8 mouse cellular contexts compared by ENCODE assay signal in the genomic region with DNA sequence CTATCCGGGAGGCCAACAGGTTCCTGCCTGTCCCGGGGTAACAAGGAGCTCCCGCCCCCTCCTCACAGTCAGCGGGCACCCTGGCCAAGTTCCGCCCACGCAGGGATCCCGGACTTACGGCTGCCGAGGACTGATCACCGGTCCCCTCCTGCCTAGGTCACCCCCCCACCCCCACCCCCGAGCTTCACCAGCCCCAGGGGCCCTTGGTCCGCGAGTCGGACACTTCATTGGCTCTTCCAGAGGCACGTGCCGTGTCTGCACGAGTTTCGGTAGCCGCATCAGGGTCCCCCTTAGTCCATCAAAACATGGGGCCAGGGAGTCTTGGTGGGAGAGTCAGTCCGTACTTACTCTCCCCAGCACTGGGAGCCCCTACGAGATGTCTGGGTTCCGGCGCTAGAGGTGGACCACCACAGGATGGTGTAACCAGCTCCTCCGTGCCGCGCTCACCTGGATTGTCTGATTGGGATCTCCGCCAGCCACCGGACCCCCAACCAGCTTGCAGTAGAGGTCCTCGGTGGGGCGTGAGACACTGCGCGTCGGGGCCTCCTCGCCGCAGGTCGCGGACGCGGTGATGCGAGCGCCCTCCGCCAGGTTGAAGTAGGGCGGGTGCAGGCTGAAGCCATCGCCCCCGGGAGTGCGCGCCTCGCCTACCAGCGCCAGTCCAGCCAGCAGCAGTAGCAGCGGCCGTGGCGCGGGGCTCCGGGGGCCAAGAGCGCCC. TPM values are rescaled to one million over a fixed set of nuclear protein-coding genes. Genes with fewer than 3 reads are reported as not detected.
DNase-seq lines count a peak whose midpoint lies in the region; ATAC-seq and TF ChIP-seq lines count a peak whose summit lies in the region.

No protein-coding gene starts in this region.

- peaks cover 5% of the 10 kb centered on the region; the same call in 1 of the 2 replicates for H3K4me1 ChIP-seq in spleen, adult 2 months (ENCODE audit: control insufficient read depth, insufficient read depth, insufficient read length)
- H3K4me1 ChIP-seq in limb, embryonic 12.5 days (replicated peaks), result peaks cover 47% of the 10 kb centered on the region
- H3K4me1 ChIP-seq in midbrain, embryonic 15.5 days, result peaks cover 29% of the 10 kb centered on the region

- H3K27ac ChIP-seq in spleen, adult 2 months (ENCODE audit: insufficient read depth, low read length), result no peak overlapping the region
- H3K27ac ChIP-seq in limb, embryonic 12.5 days, result no peak overlapping the region
- no peak overlapping the region for H3K27ac ChIP-seq in midbrain, embryonic 15.5 days

- H3K36me3 ChIP-seq in spleen, adult 2 months (ENCODE audit: control insufficient read depth, insufficient read depth, low read length), result no peaks in the 10 kb centered on the region
- no peaks in the 10 kb centered on the region for H3K36me3 ChIP-seq in limb, embryonic 12.5 days
- H3K36me3 ChIP-seq in midbrain, embryonic 15.5 days (replicated peaks), result no peaks in the 10 kb centered on the region

- no peak for TF ChIP-seq CTCF in spleen, adult 2 months (IDR thresholded peaks at IDR 0.05; ENCODE audit: extremely low read depth, insufficient read depth, insufficient read length, insufficient replicate concordance)

- 1% methylated on average over 53 of the region's 55 CpGs for WGBS in spleen, adult 2 months
- under 1% methylated on average over 54 of the region's 55 CpGs for WGBS in limb, embryonic 12.5 days
- WGBS in midbrain, embryonic 15.5 days, result 0% methylated on average over 54 of the region's 55 CpGs

- H3K9ac ChIP-seq in limb, embryonic 12.5 days (replicated peaks), result peak overlapping the region; percentile 66
- peak overlapping the region; percentile 57 for H3K9ac ChIP-seq in midbrain, embryonic 15.5 days

- TF ChIP-seq POLR2A in spleen, adult 2 months (IDR thresholded peaks at IDR 0.05; ENCODE audit: low read depth, low read length), result no peak

- DNase-seq in spleen, adult 2 months (ENCODE audit: low read depth in 1 of 2, low spot score in 2 of 2), result no peak
- DNase-seq in spleen, adult 12 weeks (ENCODE audit: low spot score), result no peak
- DNase-seq in embryo, embryonic 9.5 days (ENCODE audit: extremely low spot score), result peak; percentile 56
- DNase-seq in layer of hippocampus, adult 8-10 months (ENCODE audit: low spot score in 2 of 2), result no peak
- no peak for DNase-seq in ovary, adult 18-20 months (ENCODE audit: low spot score)

- peak overlapping the region; percentile 100 for H3K4me2 ChIP-seq in limb, embryonic 12.5 days
- peak overlapping the region; percentile 100 for H3K4me2 ChIP-seq in midbrain, embryonic 15.5 days

- peaks cover 12% of the 10 kb centered on the region for H3K27me3 ChIP-seq in spleen, adult 2 months (ENCODE audit: control insufficient read depth, insufficient read depth, low read length)
- peaks cover 60% of the 10 kb centered on the region for H3K27me3 ChIP-seq in limb, embryonic 12.5 days
- peaks cover 39% of the 10 kb centered on the region for H3K27me3 ChIP-seq in midbrain, embryonic 15.5 days (replicated peaks)

- H3K4me3 ChIP-seq in spleen, adult 2 months (ENCODE audit: extremely low read depth, insufficient read depth, insufficient read length), result peak overlapping the region; percentile 38; the same call in 1 of the 2 replicates
- peak overlapping the region; percentile 67 for H3K4me3 ChIP-seq in limb, embryonic 12.5 days (replicated peaks)
- H3K4me3 ChIP-seq in midbrain, embryonic 15.5 days, result peak overlapping the region; percentile 52

- peak; percentile 6 to 31; a peak in 1 of 4 replicates for ATAC-seq in hematopoietic stem cell, adult 5-6 weeks (replicated peaks in 1 of 2; ENCODE audit: insufficient read depth in 1 of 2, low FRiP score in 2 of 2, low TSS enrichment in 1 of 2, low read depth in 1 of 2, poor library complexity in 2 of 2, severe bottlenecking in 2 of 2)
- ATAC-seq in limb, embryonic 12.5 days (ENCODE audit: insufficient number of reproducible peaks, insufficient read depth, low FRiP score, low TSS enrichment, low read depth), result no peak; the same call in 1 of the 2 replicates
- ATAC-seq in midbrain, embryonic 15.5 days (replicated peaks), result no peak; the same call in 1 of the 2 replicates

- no peaks in the 10 kb centered on the region for H3K9me3 ChIP-seq in limb, embryonic 12.5 days
- H3K9me3 ChIP-seq in midbrain, embryonic 15.5 days, result no peaks in the 10 kb centered on the region

RNA-seq across cellular contexts. Expression of a gene that starts 0.5 kb away (rescaled TPM):
- polyA plus RNA-seq in spleen, adult 2 months (2012; rRNA removed), result 8.4 and 12.2 TPM in 2 replicates
- 0.20 and 1.9 TPM in 2 replicates for total RNA-seq in hematopoietic stem cell, adult 5-6 weeks (2017)
- 20.9 and 22.3 TPM in 2 replicates for polyA plus RNA-seq in limb, embryonic 12.5 days (2016; fragmentation: Nextera tagmentation; extraction: Ambion mirVana)
- polyA plus RNA-seq in midbrain, embryonic 15.5 days (2015; fragmentation: Nextera tagmentation; extraction: Ambion mirVana), result 1.6 and 1.7 TPM in 2 replicates
- 10 to 100 TPM in 2 of 4 experiments, 1 to 10 TPM in 2; 7.6 to 11.7 (median 10.2) TPM for total RNA-seq in layer of hippocampus, adult 8-10 months (2022)

RNA-seq across cellular contexts. Expression of a gene that starts 32.0 kb away (rescaled TPM):
- polyA plus RNA-seq in spleen, adult 2 months (2012; rRNA removed), result 2,793 and 4,124 TPM in 2 replicates
- 2,895 and 4,157 TPM in 2 replicates for total RNA-seq in hematopoietic stem cell, adult 5-6 weeks (2017)
- polyA plus RNA-seq in limb, embryonic 12.5 days (2016; fragmentation: Nextera tagmentation; extraction: Ambion mirVana), result 608 and 631 TPM in 2 replicates
- polyA plus RNA-seq in midbrain, embryonic 15.5 days (2015; fragmentation: Nextera tagmentation; extraction: Ambion mirVana), result 284 and 315 TPM in 2 replicates
- total RNA-seq in layer of hippocampus, adult 8-10 months (2022), result 100 to 1,000 TPM; 566 to 881 (median 750) TPM

RNA-seq across cellular contexts. Expression of a gene that starts 48.1 kb away (rescaled TPM):
- polyA plus RNA-seq in spleen, adult 2 months (2012; rRNA removed), result 40.9 and 56.9 TPM in 2 replicates
- total RNA-seq in hematopoietic stem cell, adult 5-6 weeks (2017), result 9.8 and 16.8 TPM in 2 replicates
- polyA plus RNA-seq in limb, embryonic 12.5 days (2016; fragmentation: Nextera tagmentation; extraction: Ambion mirVana), result 20.7 and 23.7 TPM in 2 replicates
- polyA plus RNA-seq in midbrain, embryonic 15.5 days (2015; fragmentation: Nextera tagmentation; extraction: Ambion mirVana), result 31.3 and 32.0 TPM in 2 replicates
- total RNA-seq in layer of hippocampus, adult 8-10 months (2022), result 10 to 100 TPM; 30.1 to 32.9 (median 31.7) TPM

RNA-seq across cellular contexts. Expression of a gene that starts 53.9 kb away (rescaled TPM):
- 88.2 and 124 TPM in 2 replicates for polyA plus RNA-seq in spleen, adult 2 months (2012; rRNA removed)
- total RNA-seq in hematopoietic stem cell, adult 5-6 weeks (2017), result 35.0 and 45.6 TPM in 2 replicates
- polyA plus RNA-seq in limb, embryonic 12.5 days (2016; fragmentation: Nextera tagmentation; extraction: Ambion mirVana), result 207 and 212 TPM in 2 replicates
- polyA plus RNA-seq in midbrain, embryonic 15.5 days (2015; fragmentation: Nextera tagmentation; extraction: Ambion mirVana), result 205 and 213 TPM in 2 replicates
- 100 to 1,000 TPM in 3 of 4 experiments, 10 to 100 TPM in 1; 97.9 to 107 (median 104) TPM for total RNA-seq in layer of hippocampus, adult 8-10 months (2022)

Comparison
In these comparisons a context has a peak if more than half of its experiments do, and no peak if none do; other contexts are left out.
1. ATAC-seq: peak in hematopoietic stem cell, adult 5-6 weeks (2 of 2); none in limb, embryonic 12.5 days (single experiment) and midbrain, embryonic 15.5 days (single experiment).
2. Peak in every context shown above with its lines, with median percentiles within 50 percentile points of each other: H3K4me3 ChIP-seq.